Comparison of ENCODE assay signal across 11 mouse cellular contexts in genomic region chr19:55192254-55192945, GRCm38 (mm10). TPM values are rescaled to one million over a fixed set of nuclear protein-coding genes. Genes with fewer than 3 reads are reported as not detected.
A peak's percentile ranks its signal among the peaks of the same experiment; 100 is the strongest.
DNase-seq lines count a peak whose midpoint lies in the region; ATAC-seq and TF ChIP-seq lines count a peak whose summit lies in the region.
"Had no signal": no experiment of that assay in that cellular context is flagged by ENCODE, and none has a peak within 500 bp of the region (broad histone marks: within the 10 kb centered on the region; RNA-seq: fewer than 3 reads in every experiment).

No protein-coding gene starts in this region.

- no peak for DNase-seq in kidney, postnatal 14 days
- DNase-seq in embryonic facial prominence, embryonic 10.5 days (ENCODE audit: low spot score) = no peak

- H3K4me3 ChIP-seq in kidney, embryonic 15.5 days (replicated peaks) = no peak overlapping the region
- no peak overlapping the region for H3K4me3 ChIP-seq in intestine, postnatal 0 days (ENCODE audit: low read depth, low read length)
- no peak overlapping the region for H3K4me3 ChIP-seq in liver, embryonic 15.5 days (replicated peaks)
- no peak overlapping the region for H3K4me3 ChIP-seq in stomach, embryonic 14.5 days (ENCODE audit: low read depth, low read length)
- H3K4me3 ChIP-seq in embryonic facial prominence, embryonic 10.5 days = no peak overlapping the region

- ATAC-seq in kidney, embryonic 15.5 days (replicated peaks; ENCODE audit: low FRiP score) = no peak
- ATAC-seq in intestine, postnatal 0 days = peak; percentile 40; the same call in 1 of the 2 replicates
- ATAC-seq in liver, embryonic 15.5 days (ENCODE audit: insufficient read depth) = peak; percentile 74
- peak; percentile 67; the same call in 1 of the 2 replicates for ATAC-seq in stomach, embryonic 14.5 days (ENCODE audit: insufficient number of reproducible peaks, insufficient read depth, low FRiP score, low read depth)
- no peak for ATAC-seq in monocyte, adult 5-6 weeks (replicated peaks; ENCODE audit: insufficient number of reproducible peaks, low FRiP score, low TSS enrichment, poor library complexity, severe bottlenecking)
- ATAC-seq: forebrain, embryonic 14.5 days had no signal

- no peak for TF ChIP-seq CTCF in intestine, postnatal 0 days (IDR thresholded peaks at IDR 0.05; ENCODE audit: low read depth)

- WGBS in kidney, embryonic 15.5 days = 82% methylated on average over 21 of the region's 21 CpGs
- 55% methylated on average over 21 of the region's 21 CpGs for WGBS in intestine, postnatal 0 days
- WGBS in liver, embryonic 15.5 days (ENCODE audit: insufficient replicate concordance) = 61% methylated on average over 21 of the region's 21 CpGs
- 73% methylated on average over 21 of the region's 21 CpGs for WGBS in stomach, embryonic 14.5 days
- WGBS in embryonic facial prominence, embryonic 10.5 days = 89% methylated on average over 21 of the region's 21 CpGs

- H3K9me3 ChIP-seq in kidney, embryonic 15.5 days (replicated peaks) = no peaks in the 10 kb centered on the region
- no peaks in the 10 kb centered on the region for H3K9me3 ChIP-seq in intestine, postnatal 0 days (ENCODE audit: control insufficient read depth)
- H3K9me3 ChIP-seq in liver, embryonic 15.5 days (replicated peaks) = no peaks in the 10 kb centered on the region
- H3K9me3 ChIP-seq in stomach, embryonic 14.5 days (ENCODE audit: control insufficient read depth, low read depth, low read length) = no peaks in the 10 kb centered on the region
- H3K9me3 ChIP-seq in embryonic facial prominence, embryonic 10.5 days = no peaks in the 10 kb centered on the region

- H3K4me2 ChIP-seq in kidney, embryonic 15.5 days = no peak overlapping the region
- H3K4me2 ChIP-seq in intestine, postnatal 0 days (replicated peaks; ENCODE audit: low read depth) = peak overlapping the region; percentile 38
- H3K4me2 ChIP-seq in liver, embryonic 15.5 days = no peak overlapping the region
- H3K4me2 ChIP-seq in stomach, embryonic 14.5 days (replicated peaks; ENCODE audit: low read depth, low read length) = no peak overlapping the region

- H3K27ac ChIP-seq in kidney, embryonic 15.5 days = peak overlapping the region; percentile 32; the same call in 1 of the 2 replicates
- H3K27ac ChIP-seq in intestine, postnatal 0 days (ENCODE audit: low read depth, low read length) = no peak overlapping the region
- H3K27ac ChIP-seq in liver, embryonic 15.5 days (replicated peaks) = peak overlapping the region; percentile 67
- H3K27ac ChIP-seq in stomach, embryonic 14.5 days (ENCODE audit: low read length) = no peak overlapping the region; the same call in 1 of the 2 replicates
- no peak overlapping the region for H3K27ac ChIP-seq in embryonic facial prominence, embryonic 10.5 days (replicated peaks)

- H3K27me3 ChIP-seq in kidney, embryonic 15.5 days = no peaks in the 10 kb centered on the region
- H3K27me3 ChIP-seq in intestine, postnatal 0 days (replicated peaks; ENCODE audit: control insufficient read depth, insufficient read depth, low read length) = no peaks in the 10 kb centered on the region
- no peaks in the 10 kb centered on the region for H3K27me3 ChIP-seq in liver, embryonic 15.5 days
- no peaks in the 10 kb centered on the region for H3K27me3 ChIP-seq in stomach, embryonic 14.5 days (ENCODE audit: control insufficient read depth, insufficient read depth, low read length)
- no peaks in the 10 kb centered on the region for H3K27me3 ChIP-seq in embryonic facial prominence, embryonic 10.5 days (replicated peaks; ENCODE audit: low read depth, poor library complexity, severe bottlenecking)

- H3K36me3 ChIP-seq in kidney, embryonic 15.5 days = no peaks in the 10 kb centered on the region
- no peaks in the 10 kb centered on the region for H3K36me3 ChIP-seq in intestine, postnatal 0 days (ENCODE audit: control insufficient read depth, insufficient read depth)
- no peaks in the 10 kb centered on the region for H3K36me3 ChIP-seq in liver, embryonic 15.5 days (replicated peaks)
- no peaks in the 10 kb centered on the region for H3K36me3 ChIP-seq in stomach, embryonic 14.5 days (ENCODE audit: control insufficient read depth, insufficient read depth, low read length)
- H3K36me3 ChIP-seq in embryonic facial prominence, embryonic 10.5 days (replicated peaks) = no peaks in the 10 kb centered on the region

- H3K4me1 ChIP-seq in kidney, embryonic 15.5 days = peaks cover 14% of the 10 kb centered on the region; the same call in 1 of the 2 replicates
- 0 out of 2 replicates have a peak, but pooled peaks cover 3% of the 10 kb centered on the region for H3K4me1 ChIP-seq in intestine, postnatal 0 days (replicated peaks; ENCODE audit: control insufficient read depth, insufficient read depth, low read length)
- peaks cover 6% of the 10 kb centered on the region; the same call in 1 of the 2 replicates for H3K4me1 ChIP-seq in liver, embryonic 15.5 days (replicated peaks)
- H3K4me1 ChIP-seq in stomach, embryonic 14.5 days (ENCODE audit: control insufficient read depth, insufficient read depth, low read length) = peaks cover 14% of the 10 kb centered on the region
- peaks cover 7% of the 10 kb centered on the region; the same call in 1 of the 2 replicates for H3K4me1 ChIP-seq in embryonic facial prominence, embryonic 10.5 days

- no peak overlapping the region for H3K9ac ChIP-seq in kidney, embryonic 15.5 days
- H3K9ac ChIP-seq in intestine, postnatal 0 days (ENCODE audit: low read depth, low read length) = no peak overlapping the region
- H3K9ac ChIP-seq in liver, embryonic 15.5 days = no peak overlapping the region
- H3K9ac ChIP-seq in stomach, embryonic 14.5 days (replicated peaks; ENCODE audit: low read depth, low read length) = no peak overlapping the region

RNA-seq across cellular contexts. Expression of gene Tectb, which starts 11.9 kb away (rescaled TPM):
- not detected in 2 replicates for polyA plus RNA-seq in kidney, embryonic 15.5 days (2015; fragmentation: Nextera tagmentation; extraction: Ambion mirVana)
- not detected in 2 replicates for polyA plus RNA-seq in intestine, postnatal 0 days (2015; fragmentation: Nextera tagmentation; extraction: Ambion mirVana)
- 0.37 and 0.38 TPM in 2 replicates for polyA plus RNA-seq in liver, embryonic 15.5 days (2015; fragmentation: Nextera tagmentation; extraction: Ambion mirVana)
- 0.11 and 0.12 TPM in 2 replicates for polyA plus RNA-seq in stomach, embryonic 14.5 days (2014; fragmentation: Nextera tagmentation; extraction: Ambion mirVana)
- total RNA-seq in monocyte, adult 5-6 weeks (2017) = not detected in 3 replicates
- not detected in 2 replicates for polyA plus RNA-seq in embryonic facial prominence, embryonic 10.5 days (2016; fragmentation: Nextera tagmentation; extraction: Ambion mirVana)
- polyA plus RNA-seq: heart, embryonic 14.5 days; intestine, embryonic 14.5 days; limb, embryonic 14.5 days had no signal

RNA-seq across cellular contexts. Expression of gene Gucy2g, which starts 48.6 kb away (rescaled TPM):
- polyA plus RNA-seq in kidney, embryonic 15.5 days (2015; fragmentation: Nextera tagmentation; extraction: Ambion mirVana) = 0.04 and 0.05 TPM in 2 replicates
- polyA plus RNA-seq in intestine, postnatal 0 days (2015; fragmentation: Nextera tagmentation; extraction: Ambion mirVana) = 0.12 and 0.17 TPM in 2 replicates
- not detected in 2 replicates for polyA plus RNA-seq in liver, embryonic 15.5 days (2015; fragmentation: Nextera tagmentation; extraction: Ambion mirVana)
- polyA plus RNA-seq in stomach, embryonic 14.5 days (2014; fragmentation: Nextera tagmentation; extraction: Ambion mirVana) = not detected in 2 replicates
- total RNA-seq in monocyte, adult 5-6 weeks (2017) = not detected in 3 replicates
- polyA plus RNA-seq in embryonic facial prominence, embryonic 10.5 days (2016; fragmentation: Nextera tagmentation; extraction: Ambion mirVana) = not detected in 2 replicates
- polyA plus RNA-seq: heart, embryonic 14.5 days; intestine, embryonic 14.5 days had no signal

RNA-seq across cellular contexts. Expression of gene Acsl5, which starts 59.3 kb away (rescaled TPM):
- 50.3 and 51.2 TPM in 2 replicates for polyA plus RNA-seq in kidney, embryonic 15.5 days (2015; fragmentation: Nextera tagmentation; extraction: Ambion mirVana)
- 1,862 and 1,917 TPM in 2 replicates for polyA plus RNA-seq in intestine, postnatal 0 days (2015; fragmentation: Nextera tagmentation; extraction: Ambion mirVana)
- 154 and 157 TPM in 2 replicates for polyA plus RNA-seq in liver, embryonic 15.5 days (2015; fragmentation: Nextera tagmentation; extraction: Ambion mirVana)
- 58.7 and 62.9 TPM in 2 replicates for polyA plus RNA-seq in stomach, embryonic 14.5 days (2014; fragmentation: Nextera tagmentation; extraction: Ambion mirVana)
- total RNA-seq in monocyte, adult 5-6 weeks (2017) = 172 to 230 TPM (median 204 TPM) in 3 replicates
- 24.0 and 27.4 TPM in 2 replicates for polyA plus RNA-seq in embryonic facial prominence, embryonic 10.5 days (2016; fragmentation: Nextera tagmentation; extraction: Ambion mirVana)

Comparison
In these comparisons a context has a peak if more than half of its experiments do, and no peak if none do; other contexts are left out.
1. ATAC-seq: peak in intestine, postnatal 0 days (single experiment), liver, embryonic 15.5 days (single experiment) and stomach, embryonic 14.5 days (single experiment); none in kidney, embryonic 15.5 days (single experiment) and monocyte, adult 5-6 weeks (single experiment).
2. H3K27ac ChIP-seq: peak in kidney, embryonic 15.5 days (single experiment) and liver, embryonic 15.5 days (single experiment); none in intestine, postnatal 0 days (single experiment), stomach, embryonic 14.5 days (single experiment) and embryonic facial prominence, embryonic 10.5 days (single experiment).
3. RNA of gene Acsl5, which starts 59.3 kb away (polyA plus RNA-seq): 1,862 to 1,917 TPM in intestine, postnatal 0 days; 154 to 157 TPM in liver, embryonic 15.5 days, 58.7 to 62.9 TPM in stomach, embryonic 14.5 days, 50.3 to 51.2 TPM in kidney, embryonic 15.5 days and 24.0 to 27.4 TPM in embryonic facial prominence, embryonic 10.5 days; every median in the first group is over 10 times any median in the second.